Mouse (Mus musculus) neural tube, embryonic 11.5 days (tissue): ENCODE data around the gene Pld3. TPM values are rescaled to one million over a fixed set of nuclear protein-coding genes. Genes with fewer than 3 reads are reported as not detected.
"Not testable (repeated sequence)": the region's sequence is repeated elsewhere in the genome, so short reads cannot be mapped to it uniquely, and the experiment has no call there.

Experiments used
- ATAC-seq: fragments of 200-750 bp; cut with Nextera tagmentation; 2 replicates; pipeline ENCODE4 v1.8.0; 2017; ENCODE audit warnings: moderate number of reproducible peaks, mild to moderate bottlenecking, moderate TSS enrichment, moderate library complexity; ENCODE audit not compliant: insufficient read depth, low FRiP score, low TSS enrichment
- DNase-seq: peaks from one replicate; pipeline ENCODE4 v3.0.0-alpha.2; 2015; ENCODE audit warnings: low spot score
- H3K27ac ChIP-seq: fragments of 300-500 bp; sonication (generic); 2 replicates; pipeline ENCODE4 v1.5.1; 2014; ENCODE audit warnings: low read depth, mild to moderate bottlenecking, low read length
- H3K27me3 ChIP-seq: fragments of 300-500 bp; sonication (generic); 2 replicates; pipeline ENCODE4 v1.6.1; 2014; ENCODE audit warnings: mild to moderate bottlenecking, low read length, mixed read lengths; ENCODE audit not compliant: control insufficient read depth, insufficient read depth
- H3K36me3 ChIP-seq: fragments of 300-500 bp; sonication (generic); 2 replicates; pipeline ENCODE4 v1.6.1; 2014; ENCODE audit warnings: mild to moderate bottlenecking, low read length, moderate library complexity, mixed read lengths; ENCODE audit not compliant: control insufficient read depth, insufficient read depth
- H3K4me1 ChIP-seq: fragments of 300-500 bp; sonication (generic); 2 replicates; pipeline ENCODE4 v1.6.1; 2014; ENCODE audit warnings: low read length, mixed read lengths; ENCODE audit not compliant: control insufficient read depth, insufficient read depth
- H3K4me2 ChIP-seq: fragments of 300-500 bp; sonication (generic); 2 replicates; pipeline ENCODE4 v1.6.1; 2014; ENCODE audit warnings: low read depth, mild to moderate bottlenecking, moderate library complexity
- H3K4me3 ChIP-seq: fragments of 300-500 bp; sonication (generic); 2 replicates; pipeline ENCODE4 v1.5.1; 2014; ENCODE audit warnings: low read depth, low read length
- H3K9ac ChIP-seq: fragments of 300-500 bp; sonication (generic); 2 replicates; pipeline ENCODE4 v1.6.1; 2014; ENCODE audit warnings: mild to moderate bottlenecking, low read length
- H3K9me3 ChIP-seq: fragments of 300-500 bp; sonication (generic); 2 replicates; pipeline ENCODE4 v1.6.1; 2016; ENCODE audit warnings: low read length; ENCODE audit not compliant: control insufficient read depth
- WGBS: fragments of 180-500 bp; shearing (Covaris S2); extraction: QIAGEN DNeasy Blood & Tissue Kit; methylation state at CpG from one replicate; pipeline ENCODE4 v1.1.7; 2014; 5-methylcytosine and 5-hydroxymethylcytosine counted together
- polyA plus RNA-seq: library from polyadenylated mRNA; unstranded; fragments of >200 nt; fragmentation: Nextera tagmentation; extraction: Ambion mirVana; gene quantifications from 2 replicates; pipeline ENCODE4 v1.2.1, GENCODE M21; 2014

Pld3 gene
- polyA plus RNA-seq, 1 experiment from 2014 or later: 73.9 TPM

DNA sequence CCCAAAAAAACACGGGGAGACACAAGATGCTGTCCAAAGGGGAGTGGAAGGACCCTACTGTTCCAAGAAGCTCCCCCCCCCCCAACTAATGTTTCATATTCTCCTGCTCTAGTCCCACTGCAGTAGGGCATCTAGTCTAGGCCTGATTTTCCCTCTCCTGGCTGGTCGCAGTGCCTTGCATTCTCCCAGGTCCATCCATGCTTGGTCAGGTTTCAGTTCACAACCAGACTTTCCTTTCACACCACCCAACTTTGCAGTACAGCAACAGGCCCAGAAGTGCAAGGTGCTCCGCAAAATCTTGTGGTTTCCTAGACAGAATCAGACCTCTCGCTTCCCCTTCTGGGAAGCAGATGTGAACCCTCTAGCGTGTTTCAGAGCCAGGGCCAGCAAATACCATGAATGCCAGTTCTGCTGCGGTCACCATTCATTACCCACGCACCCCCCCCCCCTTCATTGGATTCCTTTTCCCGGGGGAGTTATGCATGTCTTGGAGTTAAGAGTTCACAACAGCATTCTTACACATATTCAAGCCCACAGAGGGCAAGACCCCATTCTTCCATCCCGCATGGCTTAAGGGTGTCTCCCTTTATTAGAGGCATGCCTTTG lies 46.1 kb downstream of the Pld3 start:
- Histone ChIP-seq H3K4me2 (peak overlapping the region; percentile 44), H3K4me1 (peaks cover 2% of the 10 kb centered on the region; the same call in 1 of the 2 replicates), H3K27ac (no peak overlapping the region), H3K4me3 (no peak overlapping the region), H3K9ac (no peak overlapping the region), H3K36me3 (no peaks in the 10 kb centered on the region), H3K27me3 (no peaks in the 10 kb centered on the region), H3K9me3 (no peaks in the 10 kb centered on the region)
- DNase-seq (no peak), ATAC-seq (no peak)
- WGBS: 50% methylated on average over 9 of the region's 9 CpGs

- Histone ChIP-seq H3K27ac (no peak overlapping the region), H3K9ac (no peak overlapping the region), H3K9me3 (no peaks in the 10 kb centered on the region), H3K4me2 (no peak overlapping the region), H3K4me3 (no peak overlapping the region), H3K4me1 (no peaks in the 10 kb centered on the region), H3K36me3 (no peaks in the 10 kb centered on the region), H3K27me3 (no peaks in the 10 kb centered on the region)
- DNase-seq: no peak
- 78% methylated on average over 4 of the region's 4 CpGs for WGBS
- ATAC-seq: no peak
Observed at GRCm38 (mm10) chr7:27501620-27502019, 51.4 kb downstream of the Pld3 start.

GRCm38 (mm10) chr7:27499036-27499435 lies 54.0 kb downstream of the Pld3 start, which contains the start of gene Prx:
Gene Prx, plus strand, starts transcription at chr7:27499324.
- H3K36me3 ChIP-seq: no peaks in the 10 kb centered on the region
- no peak within 1 kb of the TSS for H3K27ac ChIP-seq
- no peak within 1 kb of the TSS for H3K4me3 ChIP-seq
- H3K4me2 ChIP-seq: no peak within 1 kb of the TSS
- no peak for DNase-seq
- no peaks in the 10 kb centered on the region for H3K4me1 ChIP-seq
- no peaks in the 10 kb centered on the region for H3K27me3 ChIP-seq
- WGBS: 63% methylated on average over 3 of the region's 3 CpGs
- ATAC-seq: no peak
- no peaks in the 10 kb centered on the region for H3K9me3 ChIP-seq
- H3K9ac ChIP-seq: no peak within 1 kb of the TSS

DNA sequence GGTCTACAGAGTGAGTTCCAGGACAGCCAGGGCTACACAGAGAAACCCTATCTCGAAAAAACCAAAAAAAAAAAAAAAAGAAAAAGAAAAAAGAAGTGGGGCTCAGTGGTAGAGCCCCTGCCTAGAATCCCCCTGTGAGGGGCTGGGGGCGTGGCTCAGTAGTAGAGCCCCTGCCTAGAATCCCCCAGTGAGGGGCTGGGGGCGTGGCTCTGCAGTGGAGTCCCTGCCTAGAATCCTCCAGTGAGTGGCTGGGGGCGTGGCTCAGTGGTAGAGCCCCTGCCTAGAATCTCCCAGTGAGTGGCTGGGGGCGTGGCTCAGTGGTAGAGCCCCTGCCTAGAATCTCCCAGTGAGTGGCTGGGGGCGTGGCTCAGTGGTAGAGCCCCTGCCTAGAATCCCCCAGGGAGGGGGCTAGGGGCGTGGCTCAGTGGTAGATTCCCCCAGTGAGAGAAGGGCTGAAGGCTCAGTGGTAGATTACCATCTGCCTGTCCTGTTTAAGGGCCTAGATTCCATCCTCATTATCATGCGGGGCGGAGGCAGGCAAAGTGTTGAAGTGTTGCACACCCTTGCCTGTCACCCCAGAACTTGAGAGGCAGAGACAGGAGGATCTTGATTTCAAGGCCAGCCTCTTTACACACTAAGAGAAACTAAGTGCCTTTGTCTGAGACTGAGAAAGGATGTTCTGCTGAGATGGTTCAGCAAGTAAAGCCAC lies 58.2 kb downstream of the Pld3 start:
- not testable (repeated sequence) for ATAC-seq, H3K36me3 ChIP-seq, H3K4me1 ChIP-seq, H3K4me2 ChIP-seq, H3K27me3 ChIP-seq, H3K4me3 ChIP-seq, H3K27ac ChIP-seq, H3K9ac ChIP-seq, DNase-seq, H3K9me3 ChIP-seq
- WGBS: 89% methylated on average over 9 of the region's 9 CpGs

GRCm38 (mm10) chr7:27493450-27493849 lies 59.6 kb downstream of the Pld3 start:
- no peak for DNase-seq
- H3K27ac ChIP-seq: no peak overlapping the region
- no peak overlapping the region for H3K4me3 ChIP-seq
- no peak for ATAC-seq
- H3K27me3 ChIP-seq: no peaks in the 10 kb centered on the region
- 85% methylated on average over 5 of the region's 5 CpGs for WGBS
- no peaks in the 10 kb centered on the region for H3K36me3 ChIP-seq
- peaks cover 4% of the 10 kb centered on the region; the same call in 1 of the 2 replicates for H3K4me1 ChIP-seq
- no peak overlapping the region for H3K4me2 ChIP-seq
- no peaks in the 10 kb centered on the region for H3K9me3 ChIP-seq
- no peak overlapping the region for H3K9ac ChIP-seq

- ATAC-seq: no peak
Observed at GRCm38 (mm10) chr7:27493022-27493421, 60.0 kb downstream of the Pld3 start.

GRCm38 (mm10) chr7:27491856-27492255 lies 61.2 kb downstream of the Pld3 start:
- H3K4me3 ChIP-seq: no peak overlapping the region
- no peaks in the 10 kb centered on the region for H3K9me3 ChIP-seq
- H3K36me3 ChIP-seq: no peaks in the 10 kb centered on the region
- no peak overlapping the region for H3K9ac ChIP-seq
- no peaks in the 10 kb centered on the region for H3K27me3 ChIP-seq
- ATAC-seq: no peak
- no peak for DNase-seq
- H3K27ac ChIP-seq: no peak overlapping the region
- WGBS: 81% methylated on average over 7 of the region's 7 CpGs
- H3K4me1 ChIP-seq: peaks cover 4% of the 10 kb centered on the region; the same call in 1 of the 2 replicates
- no peak overlapping the region for H3K4me2 ChIP-seq

More at GRCm38 (mm10) chr7:27493022-27493421, 60.0 kb downstream of the Pld3 start:
- Histone ChIP-seq H3K36me3 (no peaks in the 10 kb centered on the region), H3K9ac (no peak overlapping the region), H3K9me3 (no peaks in the 10 kb centered on the region), H3K4me1 (peaks cover 4% of the 10 kb centered on the region; the same call in 1 of the 2 replicates), H3K4me3 (no peak overlapping the region), H3K27me3 (no peaks in the 10 kb centered on the region), H3K4me2 (no peak overlapping the region), H3K27ac (no peak overlapping the region)
- DNase-seq: no peak
- WGBS: 81% methylated on average over 3 of the region's 3 CpGs

- ATAC-seq: peak; percentile 17; the same call in 1 of the 2 replicates
- Histone ChIP-seq H3K4me3 (peak overlapping the region; percentile 33), H3K4me1 (peaks cover 4% of the 10 kb centered on the region; the same call in 1 of the 2 replicates), H3K27me3 (no peaks in the 10 kb centered on the region), H3K9ac (peak overlapping the region; percentile 61), H3K27ac (0 out of 2 replicates have a peak overlapping the region, but pooled peaks have one; percentile 24), H3K4me2 (peak overlapping the region; percentile 66), H3K36me3 (no peaks in the 10 kb centered on the region), H3K9me3 (no peaks in the 10 kb centered on the region)
- peak; percentile 78 for DNase-seq
- WGBS: 2% methylated on average over 31 of the region's 33 CpGs
Observed at GRCm38 (mm10) chr7:27490543-27491329, 62.3 kb downstream of the Pld3 start.
